In genomic region chr14:45050419-45050776, GRCm38 (mm10) we compare ENCODE assay signal across 15 mouse cellular contexts.
DNase-seq lines count a peak whose midpoint lies in the region; ATAC-seq and TF ChIP-seq lines count a peak whose summit lies in the region.
"Had no signal": no experiment of that assay in that cellular context is flagged by ENCODE, and none has a peak within 500 bp of the region (broad histone marks: within the 10 kb centered on the region; RNA-seq: fewer than 3 reads in every experiment).

No protein-coding gene starts in this region.

- no peaks in the 10 kb centered on the region for H3K36me3 ChIP-seq in kidney, embryonic 15.5 days
- no peaks in the 10 kb centered on the region for H3K36me3 ChIP-seq in spleen, adult 2 months (ENCODE audit: control insufficient read depth, insufficient read depth, low read length)
- H3K36me3 ChIP-seq in limb, embryonic 15.5 days, result no peaks in the 10 kb centered on the region
- H3K36me3 ChIP-seq in stomach, embryonic 16.5 days (ENCODE audit: control insufficient read depth, insufficient read depth, low read length), result no peaks in the 10 kb centered on the region
- H3K36me3 ChIP-seq in midbrain, embryonic 16.5 days (ENCODE audit: control insufficient read depth, insufficient read depth, low read length), result no peaks in the 10 kb centered on the region
- H3K36me3 ChIP-seq: forebrain, embryonic 10.5 days; neural tube, embryonic 13.5 days had no signal

- H3K27ac ChIP-seq in kidney, embryonic 15.5 days, result 0 out of 2 replicates have a peak overlapping the region, but pooled peaks have one; percentile 33
- peak overlapping the region; percentile 41; the same call in 1 of the 2 replicates for H3K27ac ChIP-seq in spleen, adult 2 months (ENCODE audit: insufficient read depth, low read length)
- H3K27ac ChIP-seq in limb, embryonic 15.5 days, result peak overlapping the region; percentile 50; the same call in 1 of the 2 replicates
- peak overlapping the region; percentile 85 for H3K27ac ChIP-seq in stomach, embryonic 16.5 days (ENCODE audit: low read length)
- no peak overlapping the region for H3K27ac ChIP-seq in midbrain, embryonic 16.5 days (ENCODE audit: low read length)
- H3K27ac ChIP-seq: forebrain, embryonic 10.5 days; liver, embryonic 14.5 days; neural tube, embryonic 13.5 days had no signal

- no peak for DNase-seq in kidney, adult 18-20 months
- no peak for DNase-seq in spleen, adult 2 months (ENCODE audit: low read depth in 1 of 2, low spot score in 2 of 2)
- DNase-seq in spleen, adult 12 weeks (ENCODE audit: low spot score), result no peak
- DNase-seq in thymus, postnatal 10 days (ENCODE audit: low spot score in 2 of 2), result no peak
- DNase-seq: cerebellum, adult 2 months; embryo, embryonic 11 days; midbrain, embryonic 14.5 days; right cerebral cortex, postnatal 14 days had no signal

- H3K9me3 ChIP-seq in kidney, embryonic 15.5 days (replicated peaks), result no peaks in the 10 kb centered on the region
- H3K9me3 ChIP-seq in limb, embryonic 15.5 days, result no peaks in the 10 kb centered on the region
- H3K9me3 ChIP-seq in stomach, embryonic 16.5 days (replicated peaks; ENCODE audit: control insufficient read depth, low read length), result no peaks in the 10 kb centered on the region
- no peaks in the 10 kb centered on the region for H3K9me3 ChIP-seq in midbrain, embryonic 16.5 days (replicated peaks; ENCODE audit: control insufficient read depth, low read length, poor library complexity, severe bottlenecking)
- H3K9me3 ChIP-seq: forebrain, embryonic 10.5 days; neural tube, embryonic 13.5 days had no signal

- H3K27me3 ChIP-seq in kidney, embryonic 15.5 days, result no peaks in the 10 kb centered on the region
- no peaks in the 10 kb centered on the region for H3K27me3 ChIP-seq in spleen, adult 2 months (ENCODE audit: control insufficient read depth, insufficient read depth, low read length)
- no peaks in the 10 kb centered on the region for H3K27me3 ChIP-seq in limb, embryonic 15.5 days
- H3K27me3 ChIP-seq in stomach, embryonic 16.5 days (ENCODE audit: control insufficient read depth, insufficient read depth, low read length), result no peaks in the 10 kb centered on the region
- H3K27me3 ChIP-seq in midbrain, embryonic 16.5 days (ENCODE audit: control insufficient read depth, insufficient read depth, low read depth, low read length), result no peaks in the 10 kb centered on the region
- H3K27me3 ChIP-seq: neural tube, embryonic 13.5 days had no signal

- no peak for TF ChIP-seq POLR2A in spleen, adult 2 months (IDR thresholded peaks at IDR 0.05; ENCODE audit: low read depth, low read length)

- WGBS in kidney, embryonic 15.5 days, result 58% methylated on average over 1 of the region's 1 CpGs
- WGBS in spleen, adult 2 months, result 38% methylated on average over 1 of the region's 1 CpGs
- WGBS in limb, embryonic 15.5 days, result 77% methylated on average over 1 of the region's 1 CpGs
- WGBS in stomach, embryonic 16.5 days, result 66% methylated on average over 1 of the region's 1 CpGs
- WGBS in midbrain, embryonic 16.5 days, result 86% methylated on average over 1 of the region's 1 CpGs

- no peaks in the 10 kb centered on the region for H3K4me1 ChIP-seq in kidney, embryonic 15.5 days
- H3K4me1 ChIP-seq in spleen, adult 2 months (ENCODE audit: control insufficient read depth, insufficient read depth, insufficient read length), result no peaks in the 10 kb centered on the region; the same call in 1 of the 2 replicates
- H3K4me1 ChIP-seq in limb, embryonic 15.5 days, result peaks cover 4% of the 10 kb centered on the region; the same call in 1 of the 2 replicates
- peaks cover 9% of the 10 kb centered on the region for H3K4me1 ChIP-seq in stomach, embryonic 16.5 days (ENCODE audit: control insufficient read depth, insufficient read depth, low read length)
- H3K4me1 ChIP-seq in midbrain, embryonic 16.5 days (ENCODE audit: control insufficient read depth, insufficient read depth, low read length), result no peaks in the 10 kb centered on the region
- H3K4me1 ChIP-seq: forebrain, embryonic 10.5 days; neural tube, embryonic 13.5 days had no signal

- no peak overlapping the region for H3K4me2 ChIP-seq in kidney, embryonic 15.5 days
- H3K4me2 ChIP-seq in limb, embryonic 15.5 days, result no peak overlapping the region
- H3K4me2 ChIP-seq in stomach, embryonic 16.5 days (ENCODE audit: low read depth, low read length), result no peak overlapping the region
- H3K4me2 ChIP-seq in midbrain, embryonic 16.5 days (ENCODE audit: low read length), result no peak overlapping the region
- H3K4me2 ChIP-seq: neural tube, embryonic 13.5 days had no signal

- no peak for ATAC-seq in kidney, embryonic 15.5 days (replicated peaks; ENCODE audit: low FRiP score)
- no peak for ATAC-seq in limb, embryonic 15.5 days (ENCODE audit: insufficient number of reproducible peaks, low FRiP score, low TSS enrichment, low read depth)
- no peak for ATAC-seq in stomach, embryonic 16.5 days (ENCODE audit: insufficient read depth, low FRiP score)
- no peak for ATAC-seq in midbrain, embryonic 16.5 days

- H3K4me3 ChIP-seq in kidney, embryonic 15.5 days (replicated peaks), result no peak overlapping the region
- H3K4me3 ChIP-seq in spleen, adult 2 months (ENCODE audit: extremely low read depth, insufficient read depth, insufficient read length), result no peak overlapping the region
- no peak overlapping the region for H3K4me3 ChIP-seq in limb, embryonic 15.5 days
- H3K4me3 ChIP-seq in stomach, embryonic 16.5 days (replicated peaks; ENCODE audit: low read length), result no peak overlapping the region
- H3K4me3 ChIP-seq in midbrain, embryonic 16.5 days (ENCODE audit: low read depth, low read length), result no peak overlapping the region
- H3K4me3 ChIP-seq: forebrain, embryonic 10.5 days; neural tube, embryonic 13.5 days had no signal

- TF ChIP-seq CTCF in spleen, adult 2 months (IDR thresholded peaks at IDR 0.05; ENCODE audit: extremely low read depth, insufficient read depth, insufficient read length, insufficient replicate concordance), result no peak

- no peak overlapping the region for H3K9ac ChIP-seq in kidney, embryonic 15.5 days
- no peak overlapping the region for H3K9ac ChIP-seq in limb, embryonic 15.5 days
- H3K9ac ChIP-seq in stomach, embryonic 16.5 days (ENCODE audit: low read length), result no peak overlapping the region; the same call in 1 of the 2 replicates
- no peak overlapping the region for H3K9ac ChIP-seq in midbrain, embryonic 16.5 days (ENCODE audit: low read depth, low read length)
- H3K9ac ChIP-seq: liver, embryonic 14.5 days; neural tube, embryonic 13.5 days had no signal
